Mouse (Mus musculus) thymus, postnatal 4 days (tissue): ENCODE measurements at regions not wholly inside any gene's neighbourhood (a gene's known extent, or its start where the extent isn't known, plus 50 kb on each side); places are given as distances from the start of the nearest gene placed in this dataset.

Source experiments
- DNase-seq: peaks from one replicate; pipeline ENCODE4 v3.0.0; 2021

DNA sequence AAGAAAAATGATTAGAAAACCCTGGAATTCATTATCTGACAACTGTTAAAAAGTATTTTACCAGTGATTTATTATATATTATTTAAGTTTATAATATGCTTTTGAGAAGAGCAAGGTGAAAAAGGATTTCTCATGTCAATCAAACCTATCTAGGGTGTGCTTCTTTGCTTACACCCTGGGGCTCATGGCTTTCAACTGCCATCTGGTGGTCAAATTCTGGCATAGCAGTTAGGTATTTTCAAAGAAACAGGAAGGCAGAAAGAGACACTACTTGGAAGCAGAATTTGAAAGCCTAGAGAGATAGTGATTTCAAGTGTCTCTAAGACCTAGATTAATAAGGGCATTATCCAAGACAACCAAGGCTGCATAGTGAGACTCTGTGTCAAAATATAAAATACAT, 167.8 kb upstream of the Amot start:
- DNase-seq = peak; percentile 6

DNA sequence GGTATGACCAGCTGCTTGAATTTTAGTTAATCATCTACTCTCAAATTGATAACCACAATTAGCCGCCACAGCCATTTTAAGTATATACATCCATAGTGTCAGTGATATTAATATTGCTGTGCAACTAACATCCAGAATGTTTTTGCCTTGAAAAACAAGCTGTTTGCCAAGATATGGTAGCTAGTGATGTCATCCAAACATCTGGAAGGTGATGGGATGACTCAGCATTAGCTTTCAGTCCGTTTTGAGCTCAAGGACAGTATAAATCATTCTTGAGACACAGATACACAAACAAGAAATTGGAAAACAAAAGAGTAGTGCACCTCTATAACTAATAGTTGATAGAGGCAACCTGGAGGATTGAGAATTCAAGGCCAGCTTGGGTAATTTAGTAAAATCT, 146.7 kb upstream of the Amot start:
- DNase-seq = no peak

DNA sequence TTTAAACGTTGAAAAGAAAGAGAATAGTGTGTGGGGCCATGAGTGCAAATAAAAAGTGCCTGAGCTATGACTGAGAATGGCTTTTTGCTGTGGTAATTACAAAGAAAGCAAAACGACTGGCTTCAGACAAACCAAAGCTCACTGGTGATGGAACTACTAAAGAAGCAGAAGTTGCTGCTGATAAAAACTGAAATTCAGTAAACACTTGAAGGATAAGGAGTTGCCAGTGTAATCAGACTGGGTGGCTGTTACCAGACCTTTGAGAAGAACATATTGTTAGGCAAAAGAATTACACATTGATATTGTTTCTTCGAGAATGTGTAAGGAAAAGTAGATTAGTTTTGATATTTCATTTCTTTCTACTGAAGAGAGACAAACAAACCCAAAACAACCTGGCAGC, 114.7 kb upstream of the Amot start:
- no peak for DNase-seq

DNA sequence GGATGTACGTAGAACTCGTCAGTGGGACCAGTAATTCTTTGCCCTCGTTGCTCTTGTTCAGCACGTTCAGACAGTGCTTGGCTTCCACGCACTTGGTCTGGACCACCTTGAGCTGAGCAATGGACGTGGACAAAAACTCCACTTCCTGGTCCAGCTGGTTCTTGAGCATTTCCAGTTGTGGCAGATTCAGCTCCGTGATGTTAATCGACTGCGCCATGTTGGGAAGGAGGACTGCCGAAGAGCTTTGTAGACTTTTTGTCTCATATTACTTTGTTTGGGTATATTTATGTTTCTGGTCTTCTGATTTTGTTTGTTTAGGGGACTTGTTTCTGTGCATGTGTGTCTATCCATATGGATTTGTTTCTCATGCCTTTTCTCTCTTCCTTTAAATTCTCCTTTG, 97.1 kb upstream of the Amot start:
- no peak for DNase-seq

DNA sequence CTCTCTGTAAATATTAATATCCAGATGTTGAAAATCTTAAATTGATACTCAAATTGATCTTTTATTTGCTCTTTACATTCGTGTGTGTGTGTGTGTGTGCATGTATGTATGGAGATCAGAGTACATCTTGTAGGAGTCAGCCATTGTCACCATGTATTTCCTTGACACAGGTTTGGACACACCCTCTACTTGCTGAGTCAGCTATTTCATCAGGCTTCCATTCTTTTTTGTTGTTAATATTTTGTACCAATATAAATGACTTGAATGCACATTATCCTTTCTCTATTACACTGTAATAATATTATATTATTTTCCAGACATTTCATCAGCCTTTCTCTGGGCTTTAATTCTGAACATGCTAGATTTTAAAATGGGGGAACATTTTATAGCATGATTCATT, 85.8 kb upstream of the Amot start:
- no peak for DNase-seq

DNA sequence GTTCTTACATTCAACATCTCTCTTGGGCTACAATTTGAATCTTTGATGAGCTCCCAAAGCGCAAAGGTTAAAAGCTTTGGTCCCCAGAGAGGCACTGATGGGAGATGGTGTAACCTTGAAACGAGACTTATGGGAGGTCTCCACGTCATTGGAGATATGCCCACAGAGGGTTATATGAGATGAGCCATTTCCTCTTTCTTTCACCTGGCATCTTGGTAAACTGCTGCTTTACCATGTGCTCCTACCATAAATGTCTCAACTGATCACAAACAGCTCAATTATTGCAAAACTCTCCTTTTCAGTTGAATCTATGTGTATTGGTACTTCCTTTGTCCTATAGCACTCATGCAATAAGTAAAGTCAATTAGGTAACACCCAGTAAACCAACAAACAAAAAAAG, 62.5 kb upstream of the Amot start:
- no peak for DNase-seq

DNA sequence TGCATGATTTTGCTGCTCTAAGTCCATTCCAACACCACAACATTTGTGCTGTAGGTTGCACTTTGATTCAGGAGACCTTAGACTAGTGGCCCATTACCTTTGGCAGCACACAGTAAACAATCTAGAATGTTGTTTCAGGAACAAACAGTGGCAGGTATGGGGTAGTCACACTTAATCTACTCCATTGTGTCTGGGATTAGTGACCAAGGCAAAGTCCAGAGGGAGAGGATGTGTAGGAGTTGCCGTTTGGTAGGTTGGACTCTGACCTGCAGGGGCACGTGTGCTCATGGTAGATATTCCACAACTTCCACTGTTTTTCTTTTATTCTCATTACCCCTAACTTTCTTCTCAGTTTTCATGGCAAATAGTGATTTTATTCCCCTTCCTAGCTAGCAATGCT, 62.1 kb upstream of the Amot start:
- DNase-seq = no peak

DNA sequence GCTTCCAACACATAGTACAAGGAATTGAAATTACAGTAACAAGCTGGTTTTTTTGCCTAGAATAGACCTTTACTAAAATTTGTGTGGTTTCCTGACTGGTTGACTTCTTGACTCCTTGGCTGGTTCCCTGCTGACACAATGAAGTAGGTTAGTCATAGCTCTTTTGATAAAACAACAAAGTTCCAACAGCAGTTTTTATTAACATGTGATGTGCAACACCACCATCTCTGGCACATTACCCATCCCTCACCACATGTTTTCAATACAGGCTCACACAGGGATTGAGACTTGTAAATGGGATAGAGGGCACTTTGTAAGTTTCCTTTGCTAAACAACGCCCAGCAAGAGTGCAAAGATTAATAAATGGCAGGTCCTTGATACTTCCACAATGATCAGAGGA, 53.9 kb upstream of the Amot start:
- DNase-seq = no peak
